Mouse (Mus musculus): ENCODE measurements around the gene Cdiptos. TPM values are rescaled to one million over a fixed set of nuclear protein-coding genes. Genes with fewer than 3 reads are reported as not detected.
A peak's percentile ranks its signal among the peaks of the same experiment; 100 is the strongest.

Gene Cdiptos
- polyA plus RNA-seq, 1 experiment from 2014 or later: 0.74 TPM

DNA sequence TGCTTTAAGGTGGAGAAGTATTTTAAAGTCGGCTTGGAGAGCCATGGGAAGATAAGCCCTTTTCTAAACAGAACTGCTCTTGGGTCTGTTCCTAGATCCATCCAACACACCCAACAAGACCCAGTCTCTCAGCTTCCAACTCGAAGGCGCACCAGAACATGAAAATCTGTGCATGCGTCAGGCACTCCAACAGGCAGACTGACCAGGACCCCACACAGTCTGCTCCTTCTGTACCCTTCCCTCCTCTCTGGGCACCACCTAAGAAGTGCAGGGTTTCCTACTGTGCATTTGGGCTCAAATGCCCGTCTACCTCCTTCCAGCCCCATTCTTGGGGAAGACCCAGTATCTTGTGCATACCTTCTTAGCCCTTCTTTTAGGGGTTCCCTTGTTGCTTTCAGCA lies 44.6 kb upstream of the Cdiptos start:
- WGBS (ENCODE audit: insufficient replicate concordance): 53% methylated on average over 5 of the region's 5 CpGs
- H3K4me1 ChIP-seq (ENCODE audit: control insufficient read depth, low read depth, low read length): peaks cover 61% of the 10 kb centered on the region
- peak overlapping the region; percentile 50; the same call in 1 of the 2 replicates for H3K9ac ChIP-seq (ENCODE audit: low read depth, low read length)
- no peak overlapping the region for H3K27ac ChIP-seq (ENCODE audit: low read length)
- H3K9me3 ChIP-seq (replicated peaks; ENCODE audit: control insufficient read depth, low read length): no peaks in the 10 kb centered on the region
- peaks cover 20% of the 10 kb centered on the region for H3K36me3 ChIP-seq (ENCODE audit: control insufficient read depth, insufficient read depth)
- peak overlapping the region; percentile 36; the same call in 1 of the 2 replicates for H3K4me3 ChIP-seq (ENCODE audit: low read depth, low read length)
- H3K4me2 ChIP-seq (ENCODE audit: low read depth, low read length): peak overlapping the region; percentile 66
- H3K27me3 ChIP-seq (ENCODE audit: control insufficient read depth, insufficient read depth, low read depth, low read length): no peaks in the 10 kb centered on the region
- ATAC-seq (ENCODE audit: low read depth): no peak

GRCm38 (mm10) chr7:127020031-127020430 lies 44.1 kb upstream of the Cdiptos start:
- no peaks in the 10 kb centered on the region for H3K9me3 ChIP-seq (replicated peaks; ENCODE audit: control insufficient read depth, low read length)
- H3K4me1 ChIP-seq (ENCODE audit: control insufficient read depth, low read depth, low read length): peaks cover 62% of the 10 kb centered on the region
- no peak for ATAC-seq (ENCODE audit: low read depth)
- no peak overlapping the region for H3K4me3 ChIP-seq (ENCODE audit: low read depth, low read length)
- H3K36me3 ChIP-seq (ENCODE audit: control insufficient read depth, insufficient read depth): peaks cover 22% of the 10 kb centered on the region
- no peak overlapping the region for H3K9ac ChIP-seq (ENCODE audit: low read depth, low read length)
- no peak overlapping the region for H3K27ac ChIP-seq (ENCODE audit: low read length)
- no peak overlapping the region for H3K4me2 ChIP-seq (ENCODE audit: low read depth, low read length)
- no peaks in the 10 kb centered on the region for H3K27me3 ChIP-seq (ENCODE audit: control insufficient read depth, insufficient read depth, low read depth, low read length)
- WGBS (ENCODE audit: insufficient replicate concordance): 76% methylated on average over 3 of the region's 3 CpGs

- Histone ChIP-seq H3K9ac (ENCODE audit: low read depth, low read length) (no peak overlapping the region), H3K4me3 (ENCODE audit: low read depth, low read length) (no peak overlapping the region), H3K27me3 (ENCODE audit: control insufficient read depth, insufficient read depth, low read depth, low read length) (no peaks in the 10 kb centered on the region), H3K27ac (ENCODE audit: low read length) (no peak overlapping the region), H3K4me2 (ENCODE audit: low read depth, low read length) (no peak overlapping the region), H3K9me3 (replicated peaks; ENCODE audit: control insufficient read depth, low read length) (no peaks in the 10 kb centered on the region), H3K36me3 (ENCODE audit: control insufficient read depth, insufficient read depth) (peaks cover 22% of the 10 kb centered on the region), H3K4me1 (ENCODE audit: control insufficient read depth, low read depth, low read length) (peaks cover 62% of the 10 kb centered on the region)
- WGBS (ENCODE audit: insufficient replicate concordance): 69% methylated on average over 14 of the region's 14 CpGs
- no peak for ATAC-seq (ENCODE audit: low read depth)
These were observed 43.5 kb upstream of the Cdiptos start for GRCm38 (mm10) chr7:127019306-127019960.

GRCm38 (mm10) chr7:127018416-127019305 lies 42.8 kb upstream of the Cdiptos start:
- H3K9ac ChIP-seq (ENCODE audit: low read depth, low read length): no peak overlapping the region
- no peak overlapping the region for H3K4me2 ChIP-seq (ENCODE audit: low read depth, low read length)

DNA sequence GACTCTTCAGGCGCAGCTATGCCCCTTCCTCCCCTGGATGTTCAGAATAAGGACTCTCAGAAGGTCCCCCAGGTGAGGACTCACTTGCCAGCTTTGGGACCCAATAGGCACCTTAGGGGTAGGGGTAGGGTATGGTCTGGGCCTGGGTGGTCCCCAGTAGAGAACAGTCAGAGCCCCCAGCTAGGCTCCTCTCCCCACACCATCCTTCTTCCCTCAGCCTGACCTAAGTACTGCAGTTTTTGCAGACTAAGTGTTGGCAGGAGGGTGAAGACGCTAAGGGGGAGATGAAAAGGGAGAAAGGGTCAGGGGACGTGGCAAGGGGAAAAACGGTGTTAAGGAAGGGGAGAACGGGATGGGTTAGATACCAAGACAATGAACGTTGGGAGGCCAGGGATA lies 42.0 kb upstream of the Cdiptos start:
- H3K4me1 ChIP-seq (ENCODE audit: control insufficient read depth, low read depth, low read length): peaks cover 59% of the 10 kb centered on the region
- 0 out of 2 replicates have a peak overlapping the region, but pooled peaks have one; percentile 16 for H3K9ac ChIP-seq (ENCODE audit: low read depth, low read length)
- H3K4me3 ChIP-seq (ENCODE audit: low read depth, low read length): no peak overlapping the region
- peak overlapping the region; percentile 33; the same call in 1 of the 2 replicates for H3K27ac ChIP-seq (ENCODE audit: low read length)
- no peak overlapping the region for H3K4me2 ChIP-seq (ENCODE audit: low read depth, low read length)
- 41% methylated on average over 6 of the region's 6 CpGs for WGBS (ENCODE audit: insufficient replicate concordance)
- ATAC-seq (ENCODE audit: low read depth): no peak
- no peaks in the 10 kb centered on the region for H3K27me3 ChIP-seq (ENCODE audit: control insufficient read depth, insufficient read depth, low read depth, low read length)
- H3K36me3 ChIP-seq (ENCODE audit: control insufficient read depth, insufficient read depth): peaks cover 18% of the 10 kb centered on the region
- H3K9me3 ChIP-seq (replicated peaks; ENCODE audit: control insufficient read depth, low read length): no peaks in the 10 kb centered on the region

More at GRCm38 (mm10) chr7:127018416-127019305, 42.8 kb upstream of the Cdiptos start:
- no peak overlapping the region for H3K4me3 ChIP-seq (ENCODE audit: low read depth, low read length)
- peaks cover 21% of the 10 kb centered on the region for H3K36me3 ChIP-seq (ENCODE audit: control insufficient read depth, insufficient read depth)
- H3K9me3 ChIP-seq (replicated peaks; ENCODE audit: control insufficient read depth, low read length): no peaks in the 10 kb centered on the region
- ATAC-seq (ENCODE audit: low read depth): no peak
- 76% methylated on average over 15 of the region's 15 CpGs for WGBS (ENCODE audit: insufficient replicate concordance)
- H3K27me3 ChIP-seq (ENCODE audit: control insufficient read depth, insufficient read depth, low read depth, low read length): no peaks in the 10 kb centered on the region
- H3K27ac ChIP-seq (ENCODE audit: low read length): no peak overlapping the region; the same call in 1 of the 2 replicates
- peaks cover 61% of the 10 kb centered on the region for H3K4me1 ChIP-seq (ENCODE audit: control insufficient read depth, low read depth, low read length)

DNA sequence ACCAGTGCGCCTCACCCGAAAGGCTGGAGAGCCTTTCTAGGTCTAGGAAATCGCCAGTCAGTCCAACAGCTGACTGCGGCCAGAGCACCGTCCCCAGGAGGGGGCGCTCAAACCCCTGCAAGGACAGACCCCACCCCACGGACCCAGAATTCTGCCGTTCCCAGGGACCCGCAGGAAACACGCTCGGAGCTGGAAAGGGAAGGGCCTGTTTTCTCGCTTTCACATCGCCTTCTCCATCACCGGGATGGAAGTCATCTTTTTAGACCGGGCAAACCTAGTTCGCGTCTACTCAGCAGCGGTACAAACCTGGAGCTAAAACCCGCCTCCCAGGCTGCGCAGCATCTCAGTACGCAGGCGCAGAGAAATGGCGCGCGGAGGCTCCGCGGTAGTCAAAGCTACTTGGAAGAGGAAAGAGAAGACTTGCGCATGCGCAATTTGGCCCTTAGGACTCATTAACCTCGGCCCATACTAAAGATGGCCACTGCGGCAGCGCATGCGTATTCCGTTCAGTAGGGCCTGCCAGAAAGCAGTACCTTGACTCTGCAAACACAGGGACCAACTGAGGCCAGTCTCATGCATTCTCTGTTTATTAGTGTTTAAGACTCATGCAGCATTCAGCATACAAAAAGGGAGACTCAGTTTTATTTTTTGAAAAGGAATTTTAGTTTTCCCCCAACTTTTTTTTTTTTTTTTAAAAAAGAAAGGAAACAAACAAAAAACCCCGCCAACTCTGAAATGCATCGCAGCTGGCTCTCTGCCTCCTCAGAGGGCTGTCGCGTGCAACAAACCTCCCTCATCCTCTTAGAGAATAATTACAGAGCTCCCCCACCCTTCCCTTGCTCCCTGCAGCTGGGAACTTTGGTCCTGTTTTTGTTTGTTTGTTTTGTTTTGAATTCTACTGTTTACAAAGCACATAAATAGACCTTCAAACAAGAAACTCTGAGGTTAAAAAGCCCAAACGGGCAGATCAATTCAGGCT lies 41.4 kb upstream of the Cdiptos start, which contains the start of gene Pagr1a:
Gene Pagr1a, minus strand, starts transcription at position 382 of the 979 bp plus-strand sequence.
- H3K36me3 ChIP-seq (ENCODE audit: control insufficient read depth, insufficient read depth): peaks cover 13% of the 10 kb centered on the region
- peak; percentile 85 for ATAC-seq (ENCODE audit: low read depth)
- H3K4me3 ChIP-seq (ENCODE audit: low read depth, low read length): peak within 1 kb of the TSS; percentile 87
- no peaks in the 10 kb centered on the region for H3K27me3 ChIP-seq (ENCODE audit: control insufficient read depth, insufficient read depth, low read depth, low read length)
- H3K4me2 ChIP-seq (ENCODE audit: low read depth, low read length): peak within 1 kb of the TSS; percentile 80
- no peaks in the 10 kb centered on the region for H3K9me3 ChIP-seq (replicated peaks; ENCODE audit: control insufficient read depth, low read length)
- H3K4me1 ChIP-seq (ENCODE audit: control insufficient read depth, low read depth, low read length): peaks cover 52% of the 10 kb centered on the region
- H3K27ac ChIP-seq (ENCODE audit: low read length): peak within 1 kb of the TSS; percentile 96
- peak within 1 kb of the TSS; percentile 95 for H3K9ac ChIP-seq (ENCODE audit: low read depth, low read length)
- 4% methylated on average over 39 of the region's 39 CpGs for WGBS (ENCODE audit: insufficient replicate concordance)

GRCm38 (mm10) chr7:127016486-127016938 lies 40.6 kb upstream of the Cdiptos start:
- H3K4me1 ChIP-seq (ENCODE audit: control insufficient read depth, low read depth, low read length): peaks cover 45% of the 10 kb centered on the region
- peak; percentile 59 for ATAC-seq (ENCODE audit: low read depth)
- peak overlapping the region; percentile 87 for H3K4me3 ChIP-seq (ENCODE audit: low read depth, low read length)
- peak overlapping the region; percentile 95 for H3K9ac ChIP-seq (ENCODE audit: low read depth, low read length)
- H3K27me3 ChIP-seq (ENCODE audit: control insufficient read depth, insufficient read depth, low read depth, low read length): no peaks in the 10 kb centered on the region
- 0% methylated on average over 22 of the region's 22 CpGs for WGBS (ENCODE audit: insufficient replicate concordance)
- H3K9me3 ChIP-seq (replicated peaks; ENCODE audit: control insufficient read depth, low read length): no peaks in the 10 kb centered on the region
- H3K4me2 ChIP-seq (ENCODE audit: low read depth, low read length): peak overlapping the region; percentile 80
- peaks cover 9% of the 10 kb centered on the region; the same call in 1 of the 2 replicates for H3K36me3 ChIP-seq (ENCODE audit: control insufficient read depth, insufficient read depth)
- peak overlapping the region; percentile 96 for H3K27ac ChIP-seq (ENCODE audit: low read length)

- no peak for ATAC-seq (ENCODE audit: low read depth)
- H3K36me3 ChIP-seq (ENCODE audit: control insufficient read depth, insufficient read depth): peaks cover 9% of the 10 kb centered on the region; the same call in 1 of the 2 replicates
- H3K4me2 ChIP-seq (ENCODE audit: low read depth, low read length): peak within 1 kb of the TSS; percentile 80
- H3K27me3 ChIP-seq (ENCODE audit: control insufficient read depth, insufficient read depth, low read depth, low read length): no peaks in the 10 kb centered on the region
- H3K27ac ChIP-seq (ENCODE audit: low read length): peak within 1 kb of the TSS; percentile 96
- peaks cover 42% of the 10 kb centered on the region for H3K4me1 ChIP-seq (ENCODE audit: control insufficient read depth, low read depth, low read length)
- H3K9me3 ChIP-seq (replicated peaks; ENCODE audit: control insufficient read depth, low read length): no peaks in the 10 kb centered on the region
- peak within 1 kb of the TSS; percentile 87 for H3K4me3 ChIP-seq (ENCODE audit: low read depth, low read length)
- peak within 1 kb of the TSS; percentile 95 for H3K9ac ChIP-seq (ENCODE audit: low read depth, low read length)
These were observed 40.4 kb upstream of the Cdiptos start, which contains the start of gene Pagr1b for GRCm38 (mm10) chr7:127016481-127016485. Pagr1b (minus strand) TSS chr7:127016484.
